Mouse (Mus musculus) megakaryocyte, embryonic 14.5 days (primary cell): Measurements from ENCODE around the gene Sppl3. TPM values are rescaled to one million over a fixed set of nuclear protein-coding genes. Genes with fewer than 3 reads are reported as not detected.
"Not testable (repeated sequence)": the region's sequence is repeated elsewhere in the genome, so short reads cannot be mapped to it uniquely, and the experiment has no call there.

ENCODE experiments used
- H3K27me3 ChIP-seq: replicated peaks from 2 replicates; pipeline ENCODE3; 2012; ENCODE audit warnings: inconsistent platforms
- H3K36me3 ChIP-seq: replicated peaks from 2 replicates; pipeline ENCODE3; 2012; ENCODE audit warnings: low read length, inconsistent platforms, mixed read lengths
- H3K4me1 ChIP-seq: 2 replicates; pipeline ENCODE4 v1.6.1; 2012; ENCODE audit warnings: inconsistent platforms
- H3K4me3 ChIP-seq: replicated peaks from 2 replicates; pipeline ENCODE3; 2012; ENCODE audit warnings: moderate library complexity, mild to moderate bottlenecking, inconsistent platforms
- H3K9me3 ChIP-seq: 2 replicates; pipeline ENCODE4 v1.6.1; 2012; ENCODE audit warnings: inconsistent platforms
- FLI1 ChIP-seq: IDR thresholded peaks from 2 replicates; pipeline ENCODE4 v1.6.1; 2012; ENCODE audit warnings: low read length, inconsistent platforms, mixed read lengths
- GATA1 ChIP-seq: IDR thresholded peaks from 3 replicates; pipeline ENCODE4 v1.6.1; 2012; ENCODE audit warnings: mixed read lengths, low read length, inconsistent platforms, borderline replicate concordance
- polyA plus RNA-seq: library from polyadenylated mRNA; stranded (reverse); fragments of >175 nt; gene quantifications from 2 replicates; pipeline ENCODE4 v1.2.3, GENCODE M21; 2012; ENCODE audit warnings: low replicate concordance; ENCODE audit not compliant: insufficient read depth

The Sppl3 gene
- polyA plus RNA-seq, 1 experiment, result 18.2 TPM

DNA sequence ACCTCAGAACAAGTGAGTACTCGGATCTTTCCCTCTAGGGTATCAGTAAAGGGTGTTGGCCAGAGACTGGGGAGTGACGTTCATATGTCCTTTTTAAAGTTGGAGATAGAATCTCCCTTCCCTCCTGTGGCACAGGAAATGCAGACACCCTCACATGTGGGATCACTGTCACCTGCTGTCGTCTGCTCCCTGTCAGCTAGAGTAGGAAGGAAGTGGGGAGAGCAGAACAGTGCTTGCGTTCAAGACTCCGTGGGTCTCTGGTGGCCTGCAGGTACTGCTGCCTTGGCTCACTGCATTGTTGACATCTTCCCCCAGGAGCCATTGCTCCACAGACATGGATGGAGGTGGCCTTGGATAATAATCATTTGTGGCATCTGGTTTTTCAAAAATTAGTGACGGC is 72.6 kb downstream of the Sppl3 start:
- H3K36me3 ChIP-seq, result peaks cover 94% of the 10 kb centered on the region
- no peak overlapping the region for H3K4me3 ChIP-seq
- H3K9me3 ChIP-seq, result no peaks in the 10 kb centered on the region
- TF ChIP-seq FLI1, result no peak
- no peak for TF ChIP-seq GATA1
- H3K4me1 ChIP-seq, result peaks cover 6% of the 10 kb centered on the region; the same call in 1 of the 2 replicates
- no peaks in the 10 kb centered on the region for H3K27me3 ChIP-seq

- no peak for TF ChIP-seq FLI1
- TF ChIP-seq GATA1, result no peak
- Histone ChIP-seq H3K27me3 (no peaks in the 10 kb centered on the region), H3K9me3 (no peaks in the 10 kb centered on the region), H3K36me3 (peaks cover 94% of the 10 kb centered on the region), H3K4me3 (no peak overlapping the region), H3K4me1 (peaks cover 6% of the 10 kb centered on the region; the same call in 1 of the 2 replicates)
Measured at GRCm38 (mm10) chr5:115085675-115086074, 74.7 kb downstream of the Sppl3 start.

GRCm38 (mm10) chr5:115089592-115090268 is 78.8 kb downstream of the Sppl3 start:
- Histone ChIP-seq H3K9me3 (no peaks in the 10 kb centered on the region), H3K4me1 (peaks cover 35% of the 10 kb centered on the region), H3K27me3 (no peaks in the 10 kb centered on the region), H3K36me3 (peaks cover 95% of the 10 kb centered on the region), H3K4me3 (no peak overlapping the region)
- TF ChIP-seq GATA1, result no peak

DNA sequence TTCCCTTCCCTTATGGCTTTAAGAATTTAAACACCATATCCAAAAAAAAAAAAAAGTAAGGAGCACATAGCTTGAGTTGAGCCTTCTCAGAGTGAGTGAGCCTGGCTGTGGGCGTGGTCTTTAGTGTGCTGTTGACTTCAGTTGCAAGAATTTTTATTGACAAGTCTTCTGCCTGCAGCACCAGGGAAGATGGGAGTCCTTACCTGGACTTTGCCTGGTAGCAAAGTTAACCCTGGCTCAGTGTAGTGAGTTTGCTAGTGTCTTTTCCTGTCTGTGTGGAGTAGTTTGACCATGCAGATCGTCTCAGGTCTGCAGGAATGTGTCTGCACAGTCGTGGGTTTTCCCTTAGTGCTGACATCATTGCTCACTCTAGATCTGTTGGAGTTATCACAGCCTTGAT is 80.1 kb downstream of the Sppl3 start:
- TF ChIP-seq FLI1 (no peak), GATA1 (no peak)
- peaks cover 96% of the 10 kb centered on the region for H3K36me3 ChIP-seq
- no peak overlapping the region for H3K4me3 ChIP-seq
- H3K9me3 ChIP-seq, result no peaks in the 10 kb centered on the region
- peaks cover 48% of the 10 kb centered on the region for H3K4me1 ChIP-seq
- no peaks in the 10 kb centered on the region for H3K27me3 ChIP-seq

GRCm38 (mm10) chr5:115091776-115092175 is 80.8 kb downstream of the Sppl3 start:
- no peaks in the 10 kb centered on the region for H3K9me3 ChIP-seq
- TF ChIP-seq GATA1 (no peak), FLI1 (no peak)
- no peaks in the 10 kb centered on the region for H3K27me3 ChIP-seq
- H3K4me3 ChIP-seq, result no peak overlapping the region
- H3K36me3 ChIP-seq, result peaks cover 96% of the 10 kb centered on the region
- H3K4me1 ChIP-seq, result peaks cover 51% of the 10 kb centered on the region

DNA sequence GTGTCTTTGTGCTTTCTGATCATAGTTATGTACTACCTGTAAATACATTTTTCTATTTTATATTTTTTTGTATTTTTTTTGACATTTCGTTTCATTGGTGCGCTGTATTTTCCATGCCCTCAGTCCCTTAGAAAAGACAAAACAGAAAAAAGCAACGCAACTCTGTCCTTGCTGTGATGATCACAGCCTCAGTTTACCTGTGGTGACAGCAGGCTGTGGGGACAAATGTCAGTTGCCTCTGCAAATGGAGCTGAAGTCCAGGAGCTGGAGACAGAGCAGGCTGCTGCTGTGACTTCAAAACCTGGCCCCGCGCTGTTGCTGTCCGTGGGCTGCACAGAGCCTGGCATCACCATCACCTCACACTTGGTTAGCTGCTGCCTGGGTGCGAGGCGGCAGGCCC is 87.3 kb downstream of the Sppl3 start, which contains the start of gene Gm10401:
Gm10401 (minus strand) TSS at position 101 of the 400 bp plus-strand sequence.
- H3K9me3 ChIP-seq, result no peaks in the 10 kb centered on the region
- peaks cover 96% of the 10 kb centered on the region for H3K36me3 ChIP-seq
- no peak within 1 kb of the TSS for H3K4me3 ChIP-seq
- TF ChIP-seq FLI1 (no peak), GATA1 (no peak)
- H3K4me1 ChIP-seq, result peaks cover 55% of the 10 kb centered on the region
- H3K27me3 ChIP-seq, result no peaks in the 10 kb centered on the region

DNA sequence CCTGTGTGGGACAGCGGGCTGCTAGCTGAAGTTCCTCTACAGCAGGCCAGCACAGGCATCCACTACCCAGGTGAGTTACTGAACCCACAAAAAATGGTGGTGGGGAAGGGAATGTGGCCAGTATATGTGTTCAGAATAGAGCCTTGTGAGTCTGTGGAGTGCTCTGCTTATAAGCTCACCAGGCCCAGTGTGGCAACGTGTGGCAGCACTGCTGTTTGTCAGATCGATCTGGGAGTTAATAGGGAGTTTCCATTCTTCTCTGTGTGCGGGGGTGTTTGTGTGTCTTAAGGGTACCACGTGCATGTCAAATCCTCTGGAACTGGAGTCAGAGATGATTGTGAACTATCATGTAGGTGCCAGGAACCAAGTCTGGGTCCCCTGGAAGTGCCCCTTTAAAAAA is 88.6 kb downstream of the Sppl3 start:
- H3K4me1 ChIP-seq, result peaks cover 41% of the 10 kb centered on the region
- no peaks in the 10 kb centered on the region for H3K9me3 ChIP-seq
- H3K27me3 ChIP-seq, result no peaks in the 10 kb centered on the region
- no peak for TF ChIP-seq GATA1
- no peak for TF ChIP-seq FLI1
- peaks cover 95% of the 10 kb centered on the region for H3K36me3 ChIP-seq
- no peak overlapping the region for H3K4me3 ChIP-seq

GRCm38 (mm10) chr5:115099991-115100390 is 89.1 kb downstream of the Sppl3 start:
- H3K9me3 ChIP-seq, result no peaks in the 10 kb centered on the region
- peaks cover 91% of the 10 kb centered on the region for H3K36me3 ChIP-seq
- TF ChIP-seq GATA1 (no peak), FLI1 (no peak)

DNA sequence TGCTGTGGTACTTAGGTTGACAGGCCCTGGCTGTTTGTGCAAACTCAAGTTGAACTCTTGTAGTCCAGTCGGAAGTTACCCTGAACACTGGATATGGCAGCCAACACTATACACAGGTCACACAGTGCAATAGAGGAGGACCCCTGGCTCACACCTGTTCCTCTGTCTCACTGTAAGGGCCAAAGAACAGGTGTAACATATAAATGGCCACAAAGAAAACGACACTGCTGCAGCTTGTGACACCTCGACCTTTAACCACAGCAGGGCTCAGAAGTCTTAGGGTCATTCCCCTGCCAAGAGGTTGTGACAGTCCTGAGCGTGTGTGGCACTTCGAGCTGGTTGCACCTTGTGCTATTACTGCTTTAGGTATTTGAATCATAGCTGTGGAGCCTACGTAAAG is 89.5 kb downstream of the Sppl3 start:
- Histone ChIP-seq H3K4me3 (no peak overlapping the region), H3K36me3 (peaks cover 86% of the 10 kb centered on the region), H3K4me1 (peaks cover 32% of the 10 kb centered on the region), H3K9me3 (no peaks in the 10 kb centered on the region), H3K27me3 (no peaks in the 10 kb centered on the region)
- TF ChIP-seq GATA1 (no peak), FLI1 (no peak)

More at GRCm38 (mm10) chr5:115099991-115100390, 89.1 kb downstream of the Sppl3 start:
- Histone ChIP-seq H3K4me3 (no peak overlapping the region), H3K4me1 (peaks cover 37% of the 10 kb centered on the region), H3K27me3 (no peaks in the 10 kb centered on the region)

- peaks cover 73% of the 10 kb centered on the region for H3K36me3 ChIP-seq
- H3K4me1 ChIP-seq, result peaks cover 20% of the 10 kb centered on the region
- H3K4me3 ChIP-seq, result no peak overlapping the region
- TF ChIP-seq FLI1 (no peak), GATA1 (no peak)
- no peaks in the 10 kb centered on the region for H3K27me3 ChIP-seq
- no peaks in the 10 kb centered on the region for H3K9me3 ChIP-seq
Measured at GRCm38 (mm10) chr5:115102231-115102630, 91.3 kb downstream of the Sppl3 start.

- peaks cover 70% of the 10 kb centered on the region for H3K36me3 ChIP-seq
- H3K9me3 ChIP-seq, result not testable (repeated sequence)
Measured at GRCm38 (mm10) chr5:115103253-115103652, 92.3 kb downstream of the Sppl3 start.

More at GRCm38 (mm10) chr5:115103253-115103652, 92.3 kb downstream of the Sppl3 start:
- H3K4me1 ChIP-seq, result peaks cover 20% of the 10 kb centered on the region
- H3K4me3 ChIP-seq, H3K27me3 ChIP-seq: not testable (repeated sequence)
